Mouse (Mus musculus) layer of hippocampus, adult 2 months (tissue): ENCODE measurements around the gene Haus2. TPM values are rescaled to one million over a fixed set of nuclear protein-coding genes. Genes with fewer than 3 reads are reported as not detected.

Experiments used
- DNase-seq, 2 experiments: peaks; one replicate each; pipeline ENCODE4 v3.0.0; 2022; ENCODE audit warnings: low spot score in 2 of 2
- H3K27ac ChIP-seq: fragments of 200-600 bp; 2 replicates; pipeline ENCODE4 v1.8.1; 2022
- H3K4me3 ChIP-seq: fragments of 200-600 bp; 2 replicates; pipeline ENCODE4 v1.8.1; 2022; ENCODE audit warnings: mild to moderate bottlenecking
- CTCF ChIP-seq: fragments of 200-600 bp; conservative IDR thresholded peaks from 2 replicates; pipeline ENCODE4 v1.8.1; 2022; ENCODE audit warnings: antibody characterized with exemption, mild to moderate bottlenecking, moderate library complexity
- total RNA-seq, 2 experiments: library from RNA; stranded (reverse); gene quantifications; 2 replicates each; pipeline ENCODE4 v1.2.3; 2021

Gene Haus2
- total RNA-seq, 2 experiments from 2014 or later, result 14.9 to 15.7 TPM

DNA sequence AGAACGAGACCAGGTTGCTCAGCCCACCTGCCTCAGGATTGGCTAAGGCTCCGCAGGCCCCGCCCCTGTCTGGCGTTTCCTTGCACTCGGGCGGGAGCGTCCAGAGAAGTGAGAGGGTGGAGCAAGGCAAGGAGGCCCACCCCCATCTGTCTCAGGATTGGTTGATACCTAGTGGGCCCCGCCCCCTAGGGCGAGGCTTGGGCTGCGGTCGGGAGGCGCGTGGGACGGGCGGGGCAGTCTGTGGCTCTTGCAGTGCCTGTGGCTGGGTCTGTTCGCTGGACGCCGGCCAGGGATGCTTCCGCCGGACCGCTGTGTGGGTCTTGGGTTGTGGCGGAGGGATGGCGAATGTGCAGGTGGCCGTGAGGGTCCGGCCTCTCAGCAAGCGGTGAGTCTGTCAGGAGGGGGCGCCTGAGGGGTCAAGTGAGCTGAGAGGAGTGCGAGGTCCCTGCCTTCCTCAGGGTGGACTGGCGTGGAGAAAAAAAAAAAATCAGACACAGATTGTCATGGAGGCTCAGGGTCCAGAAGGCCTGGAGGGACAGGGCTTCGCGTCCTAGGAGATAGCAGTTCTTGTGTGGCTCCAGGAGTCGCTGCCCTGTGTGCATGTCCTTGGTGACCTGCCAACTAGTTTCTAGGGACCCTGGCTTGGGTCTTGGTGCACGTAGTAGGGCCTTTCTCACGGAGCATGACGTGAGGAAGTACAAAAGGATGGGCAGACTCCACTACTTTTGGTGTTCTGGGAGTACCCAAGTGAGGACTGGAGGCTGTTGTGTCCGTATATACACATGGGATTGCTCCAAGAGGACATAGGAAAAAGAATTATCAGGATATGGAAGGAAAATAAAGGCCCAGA, 19.9 kb downstream of the Haus2 start, which contains the start of gene Stard9:
TSS of gene Stard9 (plus strand) at position 236 of the 850 bp plus-strand sequence.
- peak; percentile 95 to 98 for DNase-seq
- Histone ChIP-seq H3K4me3 (peak within 1 kb of the TSS; percentile 66), H3K27ac (peak within 1 kb of the TSS; percentile 81)
- TF ChIP-seq CTCF, result no peak; the same call in none of the 2 replicates

DNA sequence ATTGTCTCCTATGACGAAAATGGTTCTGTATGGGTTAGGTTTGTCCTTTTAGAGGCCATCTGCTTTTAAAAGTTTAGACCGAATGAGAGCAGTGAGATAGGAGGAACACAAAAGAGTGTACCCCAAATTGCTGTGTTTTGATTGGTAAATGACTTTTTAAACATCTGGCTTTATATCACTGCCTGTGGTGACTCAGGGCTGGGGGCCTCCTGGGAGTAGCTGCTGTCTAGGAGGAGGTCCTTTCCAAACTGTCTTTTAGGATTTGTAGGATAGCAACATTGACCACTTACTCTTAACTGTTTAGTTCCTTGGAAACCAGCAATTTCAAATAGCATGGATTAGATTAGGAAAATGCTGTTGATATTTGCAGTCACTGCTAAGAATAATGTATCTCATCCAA, 21.1 kb downstream of the Haus2 start:
- peak overlapping the region; percentile 81 for H3K27ac ChIP-seq
- H3K4me3 ChIP-seq, result peak overlapping the region; percentile 8
- no peak for TF ChIP-seq CTCF
- no peak for DNase-seq

DNA sequence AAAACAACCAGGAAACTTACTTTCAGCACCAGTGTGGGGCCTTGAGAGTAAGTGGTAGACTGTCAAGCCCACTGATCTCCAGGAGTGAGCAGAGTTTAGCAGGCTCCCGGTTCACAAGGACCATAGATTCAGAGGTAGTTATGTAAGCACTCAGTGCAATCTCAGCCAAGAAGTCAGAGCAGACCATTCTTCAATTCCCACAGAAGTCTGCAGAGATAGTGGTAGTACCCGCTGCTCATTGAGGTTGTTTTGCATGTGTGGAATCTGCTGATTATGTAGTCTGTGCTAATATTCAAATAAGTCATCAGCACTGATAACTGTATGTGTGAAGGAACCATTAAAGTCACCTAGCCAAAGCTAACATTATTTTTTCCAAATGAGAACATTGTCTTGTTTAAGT, 21.5 kb downstream of the Haus2 start:
- no peak for TF ChIP-seq CTCF
- peak overlapping the region; percentile 8 for H3K4me3 ChIP-seq
- no peak for DNase-seq
- peak overlapping the region; percentile 81 for H3K27ac ChIP-seq

DNA sequence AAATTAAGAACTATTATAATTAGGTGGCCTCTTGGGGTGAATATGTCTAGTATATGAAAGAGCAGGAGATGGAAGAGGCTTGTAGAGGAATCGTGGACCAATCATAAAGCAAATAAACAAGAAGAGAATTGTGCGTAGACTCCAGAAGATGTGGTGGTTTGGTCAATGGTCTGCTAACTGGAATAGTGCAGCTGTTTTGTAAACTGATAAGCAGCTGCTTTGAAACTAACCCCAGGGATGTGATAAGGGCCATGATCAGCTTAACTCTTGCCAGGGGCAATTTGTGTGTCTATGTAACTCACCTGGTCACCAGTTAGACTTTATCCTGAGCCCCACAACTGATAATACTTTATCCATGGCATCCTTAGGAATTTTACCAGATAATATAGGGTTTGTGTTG, 22.3 kb downstream of the Haus2 start:
- peak overlapping the region; percentile 81; the same call in 1 of the 2 replicates for H3K27ac ChIP-seq
- DNase-seq, result no peak
- TF ChIP-seq CTCF, result no peak

DNA sequence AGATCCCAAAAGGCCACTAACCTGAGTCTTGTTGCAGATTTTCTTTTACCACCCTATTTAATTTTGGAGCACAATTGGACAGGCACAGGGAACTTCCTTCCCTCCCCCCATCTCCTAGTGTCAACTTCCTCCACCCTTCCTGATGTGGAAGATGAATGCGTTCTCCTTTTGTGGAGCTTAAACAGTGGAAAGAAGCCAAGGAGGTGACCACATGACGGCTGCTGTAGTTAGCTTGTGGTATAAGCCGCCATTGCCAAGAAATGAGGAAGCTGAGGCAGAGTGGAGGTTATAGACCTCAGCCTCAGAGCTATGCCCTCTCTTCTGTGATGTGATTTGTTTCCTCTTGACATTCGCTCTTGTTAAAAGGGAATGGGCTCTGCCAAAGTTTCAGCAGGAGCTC, 22.8 kb downstream of the Haus2 start:
- peak overlapping the region; percentile 81; the same call in 1 of the 2 replicates for H3K27ac ChIP-seq
- DNase-seq, result no peak
- no peak overlapping the region for H3K4me3 ChIP-seq
- TF ChIP-seq CTCF, result no peak

More for the DNA sequence above, 22.3 kb downstream of the Haus2 start:
- no peak overlapping the region for H3K4me3 ChIP-seq

DNA sequence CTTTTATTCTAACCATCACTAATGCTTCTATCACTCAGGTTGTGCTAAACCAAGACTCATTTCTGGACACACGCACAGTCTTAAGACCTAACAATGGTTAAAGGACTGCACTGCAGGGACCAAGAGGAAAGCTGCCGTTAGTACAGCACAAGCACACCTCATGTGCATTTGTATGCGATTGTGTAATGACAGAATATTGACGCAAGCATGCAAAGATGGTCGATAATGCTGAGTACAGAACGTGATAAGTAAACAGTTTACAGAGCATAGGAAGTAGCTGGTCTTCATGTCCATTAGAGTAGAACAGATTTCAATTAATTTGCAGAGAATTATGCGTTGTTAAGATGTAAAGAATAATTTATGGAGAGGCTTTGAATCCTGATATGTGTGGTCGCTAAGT, 31.7 kb downstream of the Haus2 start:
- TF ChIP-seq CTCF, result no peak

DNA sequence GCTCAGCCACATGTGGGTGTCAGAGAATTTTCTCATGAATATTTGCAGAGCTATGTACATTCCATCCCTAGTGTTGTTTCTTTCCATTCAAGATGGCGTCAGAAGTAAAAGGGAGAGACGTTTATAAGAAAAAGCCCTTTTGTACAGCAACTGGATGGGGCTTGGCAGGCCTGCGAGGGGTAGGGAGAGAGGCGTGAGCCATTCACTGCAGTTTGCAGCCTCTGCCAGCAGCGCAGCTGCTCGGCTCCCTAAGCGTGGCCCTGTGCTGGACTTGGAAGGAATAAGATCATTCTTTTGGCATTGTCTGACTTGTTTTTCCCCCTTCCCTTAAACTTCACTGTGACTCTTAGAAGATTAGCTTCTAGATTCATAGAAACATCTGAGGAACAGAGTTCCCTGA, 34.7 kb downstream of the Haus2 start:
- Histone ChIP-seq H3K4me3 (no peak overlapping the region), H3K27ac (peak overlapping the region; percentile 59)
- peak; percentile 35 for TF ChIP-seq CTCF
- peak; percentile 23 to 27 for DNase-seq

More for the DNA sequence above, 31.7 kb downstream of the Haus2 start:
- no peak overlapping the region for H3K27ac ChIP-seq
- H3K4me3 ChIP-seq, result no peak overlapping the region
- DNase-seq, result no peak

DNA sequence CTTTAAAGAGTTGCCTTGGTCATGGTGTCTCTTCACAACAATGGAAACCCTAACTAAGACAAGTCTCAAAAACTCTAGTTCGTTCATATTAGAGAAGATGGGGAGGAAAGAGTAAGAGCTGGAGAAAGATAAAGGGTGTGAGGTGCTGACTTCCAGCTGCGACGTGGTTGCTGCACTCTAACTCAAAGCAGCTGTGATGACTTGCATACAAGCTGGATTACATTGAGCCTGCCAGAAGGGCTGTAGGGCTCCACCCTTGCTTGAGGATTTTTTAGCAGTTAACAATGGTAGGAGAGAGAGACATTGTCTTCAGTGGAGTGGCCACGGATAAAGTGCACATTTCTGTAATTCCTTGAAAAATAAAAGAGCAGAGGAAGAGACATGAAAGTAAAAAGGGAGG, 37.6 kb downstream of the Haus2 start:
- H3K4me3 ChIP-seq, result no peak overlapping the region
- no peak overlapping the region for H3K27ac ChIP-seq
- no peak for TF ChIP-seq CTCF
- no peak for DNase-seq

DNA sequence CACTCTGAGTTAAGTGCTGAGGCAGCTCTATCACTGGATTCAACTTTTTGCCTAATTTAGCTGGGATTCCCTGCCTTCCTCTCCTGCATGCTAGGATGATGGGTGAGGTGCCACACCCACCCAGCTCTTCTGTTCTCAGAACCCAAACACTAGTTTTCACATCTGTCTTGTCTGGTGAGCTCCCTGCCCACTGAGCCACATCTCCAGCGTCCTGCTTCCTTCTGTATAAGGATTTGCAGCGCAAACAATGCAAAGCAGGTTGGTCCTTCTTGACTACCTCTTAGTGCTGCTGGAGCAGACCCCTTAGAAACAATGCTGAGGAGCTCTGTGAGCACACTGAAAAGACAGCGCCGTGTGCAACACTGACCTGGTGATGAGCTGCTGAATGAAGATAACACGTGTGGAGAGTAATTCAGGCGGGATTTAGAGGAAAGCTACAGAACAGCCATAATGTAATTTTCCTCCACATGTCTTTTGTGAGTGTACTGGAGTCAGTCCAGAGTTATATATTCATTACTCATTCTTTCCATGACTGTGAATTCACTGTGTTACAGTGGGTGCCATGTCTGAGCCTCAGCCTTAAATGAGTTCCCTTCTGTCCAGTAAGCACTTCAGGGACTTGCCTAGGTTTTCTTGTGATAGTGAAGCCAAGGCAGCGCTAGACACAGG, 43.2 kb downstream of the Haus2 start:
- Histone ChIP-seq H3K27ac (0 out of 2 replicates have a peak overlapping the region, but pooled peaks have one; percentile 10), H3K4me3 (no peak overlapping the region)
- no peak for DNase-seq
- TF ChIP-seq CTCF, result no peak

DNA sequence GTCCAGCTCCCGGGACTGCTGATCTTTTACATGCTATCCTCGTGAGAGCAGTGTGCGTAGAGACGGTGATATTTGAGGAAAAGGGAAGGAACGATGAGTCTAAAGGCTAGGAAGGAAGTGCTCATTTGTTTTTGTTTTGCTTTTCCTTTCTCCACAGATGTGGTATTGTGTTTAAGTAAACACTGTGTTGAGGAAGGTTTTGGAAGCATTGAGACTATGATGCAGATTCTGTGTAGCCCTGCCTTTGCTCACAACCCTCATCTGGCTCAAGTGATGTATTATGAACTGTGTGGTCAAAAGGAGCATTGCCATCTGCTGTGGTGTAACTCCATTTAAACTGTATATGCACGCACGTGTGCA, 43.7 kb downstream of the Haus2 start:
- H3K27ac ChIP-seq, result no peak overlapping the region
- H3K4me3 ChIP-seq, result no peak overlapping the region
- no peak for DNase-seq
- TF ChIP-seq CTCF, result no peak

DNA sequence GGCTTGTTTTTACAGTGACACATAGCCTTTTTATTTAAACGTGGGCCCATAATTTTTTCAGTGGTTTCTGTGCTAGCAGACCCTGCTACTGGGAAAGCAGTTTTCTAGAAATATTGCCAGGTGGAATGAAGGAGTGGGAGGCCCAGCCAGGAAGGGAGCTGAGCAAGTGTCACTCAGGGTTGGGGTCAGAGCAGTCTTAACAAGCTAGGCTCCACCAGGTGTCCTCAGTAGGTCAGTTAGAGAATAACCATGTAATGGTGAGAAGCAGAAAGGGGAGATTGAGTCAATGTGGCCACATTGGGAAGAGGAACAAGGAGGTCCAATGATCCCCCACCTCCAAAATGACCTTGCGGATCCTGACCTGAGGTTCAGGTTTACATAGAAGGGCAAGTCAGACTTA, 45.5 kb downstream of the Haus2 start:
- DNase-seq, result no peak
- no peak overlapping the region for H3K27ac ChIP-seq
- H3K4me3 ChIP-seq, result no peak overlapping the region
- no peak for TF ChIP-seq CTCF

DNA sequence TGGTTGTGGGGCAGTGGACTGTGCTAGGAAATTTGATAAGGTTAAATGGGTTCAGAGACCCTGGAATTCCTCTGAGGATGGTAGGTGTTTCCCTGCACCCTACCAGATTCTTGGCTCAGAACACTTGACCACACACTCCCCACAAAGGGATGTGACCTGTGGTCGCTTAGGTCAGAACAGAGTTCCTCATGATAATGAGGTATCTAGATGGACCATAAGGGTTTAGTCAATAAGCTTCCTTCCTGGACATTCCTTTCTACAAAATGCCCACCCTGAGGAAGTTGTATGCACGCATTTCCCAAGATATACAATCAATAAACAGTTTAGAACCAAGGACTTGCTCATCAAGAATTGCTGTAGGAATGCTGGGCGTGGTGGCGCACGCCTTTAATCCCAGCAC, 46.7 kb downstream of the Haus2 start:
- H3K4me3 ChIP-seq, result no peak overlapping the region
- DNase-seq, result no peak
- no peak for TF ChIP-seq CTCF
- H3K27ac ChIP-seq, result no peak overlapping the region

DNA sequence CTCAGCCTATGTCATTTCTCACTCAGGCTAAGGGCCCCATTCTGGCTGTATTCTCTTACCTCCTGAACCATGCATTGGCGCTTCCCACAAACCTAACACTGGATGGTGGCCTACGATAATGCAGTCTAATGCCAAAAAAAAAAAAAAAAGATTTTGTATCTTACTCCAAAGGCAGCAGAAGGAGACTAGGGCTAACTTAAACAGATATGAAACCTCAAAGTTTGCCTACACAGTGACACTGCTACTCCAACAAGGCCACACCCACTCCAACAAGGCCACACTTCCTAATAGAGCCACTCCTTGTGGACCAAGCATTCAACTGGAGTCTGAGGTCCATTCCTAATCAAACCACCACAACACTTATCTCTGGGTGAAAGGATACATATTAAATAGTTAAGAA, 47.5 kb downstream of the Haus2 start:
- DNase-seq, result no peak
- H3K4me3 ChIP-seq, result no peak overlapping the region
- no peak for TF ChIP-seq CTCF
- H3K27ac ChIP-seq, result no peak overlapping the region
